Mouse (Mus musculus) layer of hippocampus, postnatal 10 days (tissue): ENCODE data around the gene Dock9. TPM values are rescaled to one million over a fixed set of nuclear protein-coding genes. Genes with fewer than 3 reads are reported as not detected.
"Not testable (repeated sequence)": the region's sequence is repeated elsewhere in the genome, so short reads cannot be mapped to it uniquely, and the experiment has no call there.

Experiments
- DNase-seq, 2 experiments: peaks; one replicate each; pipeline ENCODE4 v3.0.0; 2021; ENCODE audit warnings: low spot score in 2 of 2
- total RNA-seq, 2 experiments: library from RNA; stranded (reverse); gene quantifications; 2 replicates each; pipeline ENCODE4 v1.2.3; 2021

The Dock9 gene
- total RNA-seq, 2 experiments from 2014 or later: 246 to 254 TPM

GRCm38 (mm10) chr14:121631934-121632333 is 165.7 kb downstream of the Dock9 start:
- no peak for DNase-seq

GRCm38 (mm10) chr14:121626741-121627140 is 170.9 kb downstream of the Dock9 start:
- no peak for DNase-seq

GRCm38 (mm10) chr14:121623996-121624542 is 173.6 kb downstream of the Dock9 start:
- DNase-seq: not testable (repeated sequence)

- DNase-seq: no peak
These were observed 175.8 kb downstream of the Dock9 start for GRCm38 (mm10) chr14:121621806-121622205.

GRCm38 (mm10) chr14:121620567-121620966 is 177.1 kb downstream of the Dock9 start:
- DNase-seq: no peak

GRCm38 (mm10) chr14:121620157-121620556 is 177.5 kb downstream of the Dock9 start:
- DNase-seq: no peak

- DNase-seq: peak; percentile 71 to 82
These were observed 179.8 kb downstream of the Dock9 start for GRCm38 (mm10) chr14:121617645-121618390.

GRCm38 (mm10) chr14:121615431-121615830 is 182.2 kb downstream of the Dock9 start:
- no peak for DNase-seq

- no peak for DNase-seq
These were observed 183.0 kb downstream of the Dock9 start for GRCm38 (mm10) chr14:121614461-121615170.

- DNase-seq: no peak
These were observed 184.1 kb downstream of the Dock9 start for GRCm38 (mm10) chr14:121613490-121613889.

- no peak for DNase-seq
These were observed 184.7 kb downstream of the Dock9 start for GRCm38 (mm10) chr14:121612926-121613325.

- no peak for DNase-seq
These were observed 186.1 kb downstream of the Dock9 start for GRCm38 (mm10) chr14:121611533-121611932.

GRCm38 (mm10) chr14:121611098-121611497 is 186.5 kb downstream of the Dock9 start:
- DNase-seq: no peak

GRCm38 (mm10) chr14:121608522-121608921 is 189.1 kb downstream of the Dock9 start:
- no peak for DNase-seq

- DNase-seq: no peak
These were observed 191.2 kb downstream of the Dock9 start for GRCm38 (mm10) chr14:121606433-121606832.

- DNase-seq: no peak
These were observed 192.4 kb downstream of the Dock9 start for GRCm38 (mm10) chr14:121605260-121605659.

- DNase-seq: no peak
These were observed 193.1 kb downstream of the Dock9 start for GRCm38 (mm10) chr14:121604565-121604964.

- no peak for DNase-seq
These were observed 195.0 kb downstream of the Dock9 start for GRCm38 (mm10) chr14:121602610-121603009.

- no peak for DNase-seq
These were observed 197.1 kb downstream of the Dock9 start for GRCm38 (mm10) chr14:121600538-121600937.

- no peak for DNase-seq
These were observed 200.6 kb downstream of the Dock9 start for GRCm38 (mm10) chr14:121597073-121597472.

GRCm38 (mm10) chr14:121596631-121597030 is 201.0 kb downstream of the Dock9 start:
- DNase-seq: no peak

GRCm38 (mm10) chr14:121594684-121595083 is 203.0 kb downstream of the Dock9 start:
- no peak for DNase-seq
